ENCODE assay signal across 14 mouse cellular contexts in genomic region chr16:76314013-76314950, GRCm38 (mm10). TPM values are rescaled to one million over a fixed set of nuclear protein-coding genes. Genes with fewer than 3 reads are reported as not detected.
DNase-seq lines count a peak whose midpoint lies in the region; ATAC-seq lines count a peak whose summit lies in the region.
"Had no signal": no experiment of that assay in that cellular context is flagged by ENCODE, and none has a peak within 500 bp of the region (broad histone marks: within the 10 kb centered on the region; RNA-seq: fewer than 3 reads in every experiment).

No protein-coding gene starts in this region.

- ATAC-seq in heart, embryonic 13.5 days (ENCODE audit: extremely low read depth, insufficient number of reproducible peaks, low FRiP score, low TSS enrichment) = peak; percentile 34; the same call in 1 of the 2 replicates
- ATAC-seq in liver, embryonic 13.5 days (ENCODE audit: low read depth) = peak; percentile 96
- peak; percentile 90 for ATAC-seq in stomach, embryonic 15.5 days (ENCODE audit: insufficient read depth, low FRiP score, low read depth)
- no peak for ATAC-seq in frontal cortex, adult (ENCODE audit: low TSS enrichment)
- ATAC-seq: forebrain, embryonic 15.5 days; lung, postnatal 0 days; midbrain, embryonic 13.5 days had no signal

- H3K27ac ChIP-seq in heart, embryonic 13.5 days (replicated peaks) = peak overlapping the region; percentile 45; the same call in 1 of the 2 replicates
- H3K27ac ChIP-seq in liver, embryonic 13.5 days = peak overlapping the region; percentile 98
- H3K27ac ChIP-seq in stomach, embryonic 15.5 days = no peak overlapping the region
- H3K27ac ChIP-seq: forebrain, embryonic 15.5 days; limb, embryonic 10.5 days; midbrain, embryonic 13.5 days had no signal

- H3K4me1 ChIP-seq in heart, embryonic 13.5 days = peaks cover 31% of the 10 kb centered on the region
- H3K4me1 ChIP-seq in liver, embryonic 13.5 days (replicated peaks) = peaks cover 78% of the 10 kb centered on the region
- no peaks in the 10 kb centered on the region for H3K4me1 ChIP-seq in stomach, embryonic 15.5 days

- no peak for DNase-seq in heart, postnatal 14 days
- DNase-seq in c-Kit-positive CD71-positive TER-119-negative erythroid progenitor cells, embryonic 14.5 days (ENCODE audit: low read depth) = peak; percentile 76
- peak; percentile 78 for DNase-seq in liver, embryonic 13.5 days
- DNase-seq in lung, postnatal 36 days = no peak
- no peak for DNase-seq in kidney, adult 18-20 months
- DNase-seq: cerebellum, postnatal 14 days; layer of hippocampus, adult 9-11 months had no signal

- H3K36me3 ChIP-seq in heart, embryonic 13.5 days = peaks cover 2% of the 10 kb centered on the region
- peaks cover 8% of the 10 kb centered on the region for H3K36me3 ChIP-seq in liver, embryonic 13.5 days
- H3K36me3 ChIP-seq in stomach, embryonic 15.5 days = 0 out of 2 replicates have a peak, but pooled peaks cover 3% of the 10 kb centered on the region
- H3K36me3 ChIP-seq: forebrain, embryonic 15.5 days; midbrain, embryonic 13.5 days had no signal

- intact Hi-C loops in heart, postnatal 14 days (cut with DNase I) = no loop called here

- peak overlapping the region; percentile 30; the same call in 1 of the 2 replicates for H3K4me2 ChIP-seq in heart, embryonic 13.5 days
- peak overlapping the region; percentile 71 for H3K4me2 ChIP-seq in liver, embryonic 13.5 days
- H3K4me2 ChIP-seq in stomach, embryonic 15.5 days = no peak overlapping the region
- H3K4me2 ChIP-seq: forebrain, embryonic 15.5 days; midbrain, embryonic 13.5 days had no signal

- no peak overlapping the region for H3K4me3 ChIP-seq in heart, embryonic 13.5 days
- H3K4me3 ChIP-seq in liver, embryonic 13.5 days (replicated peaks) = peak overlapping the region; percentile 31
- no peak overlapping the region for H3K4me3 ChIP-seq in stomach, embryonic 15.5 days (replicated peaks)
- H3K4me3 ChIP-seq: forebrain, embryonic 15.5 days; limb, embryonic 10.5 days; midbrain, embryonic 13.5 days had no signal

- no peak overlapping the region for H3K9ac ChIP-seq in heart, embryonic 13.5 days
- peak overlapping the region; percentile 69 for H3K9ac ChIP-seq in liver, embryonic 13.5 days
- H3K9ac ChIP-seq in stomach, embryonic 15.5 days = no peak overlapping the region
- H3K9ac ChIP-seq: forebrain, embryonic 15.5 days; midbrain, embryonic 13.5 days had no signal

- 64% methylated on average over 12 of the region's 12 CpGs for WGBS in heart, embryonic 13.5 days
- 28% methylated on average over 12 of the region's 12 CpGs for WGBS in liver, embryonic 13.5 days (ENCODE audit: insufficient replicate concordance)
- 78% methylated on average over 12 of the region's 12 CpGs for WGBS in stomach, embryonic 15.5 days

- no peaks in the 10 kb centered on the region for H3K9me3 ChIP-seq in heart, embryonic 13.5 days
- H3K9me3 ChIP-seq in liver, embryonic 13.5 days (replicated peaks) = no peaks in the 10 kb centered on the region
- no peaks in the 10 kb centered on the region for H3K9me3 ChIP-seq in stomach, embryonic 15.5 days
- H3K9me3 ChIP-seq: forebrain, embryonic 15.5 days; limb, embryonic 10.5 days; midbrain, embryonic 13.5 days had no signal

- H3K27me3 ChIP-seq in heart, embryonic 13.5 days (replicated peaks) = no peaks in the 10 kb centered on the region
- H3K27me3 ChIP-seq in liver, embryonic 13.5 days = no peaks in the 10 kb centered on the region
- no peaks in the 10 kb centered on the region for H3K27me3 ChIP-seq in stomach, embryonic 15.5 days (replicated peaks)
- H3K27me3 ChIP-seq: forebrain, embryonic 15.5 days; midbrain, embryonic 13.5 days had no signal

RNA-seq across cellular contexts. Expression of gene Nrip1, which starts 59.3 kb away (rescaled TPM):
- 20.9 and 23.3 TPM in 2 replicates for polyA plus RNA-seq in heart, embryonic 13.5 days (2015; fragmentation: Nextera tagmentation; extraction: Ambion mirVana)
- total RNA-seq in heart, postnatal 14 days (2021) = 10 to 100 TPM; 28.7 to 29.2 TPM
- 20.2 and 20.4 TPM in 2 replicates for polyA plus RNA-seq in liver, embryonic 13.5 days (2015; fragmentation: Nextera tagmentation; extraction: Ambion mirVana)
- polyA plus RNA-seq in stomach, embryonic 15.5 days (2015; fragmentation: Nextera tagmentation; extraction: Ambion mirVana) = 39.2 and 44.2 TPM in 2 replicates

Comparison
In these comparisons a context has a peak if more than half of its experiments do, and no peak if none do; other contexts are left out.
1. DNase-seq: peak in c-Kit-positive CD71-positive TER-119-negative erythroid progenitor cells, embryonic 14.5 days (single experiment) and liver, embryonic 13.5 days (single experiment); none in heart, postnatal 14 days (0 of 2), lung, postnatal 36 days (single experiment) and kidney, adult 18-20 months (single experiment).